Mouse (Mus musculus) bone marrow macrophage, adult 2 months (primary cell): Measurements from ENCODE around the gene Etl4.

ENCODE experiments used
- CTCF ChIP-seq: IDR thresholded peaks from 2 replicates; pipeline ENCODE4 v1.5.1; 2012; ENCODE audit warnings: low read depth, mild to moderate bottlenecking, low read length, moderate library complexity
- POLR2A ChIP-seq: IDR thresholded peaks from 2 replicates; pipeline ENCODE4 v1.6.1; 2012; ENCODE audit warnings: mild to moderate bottlenecking, low read depth, low read length, borderline replicate concordance

DNA sequence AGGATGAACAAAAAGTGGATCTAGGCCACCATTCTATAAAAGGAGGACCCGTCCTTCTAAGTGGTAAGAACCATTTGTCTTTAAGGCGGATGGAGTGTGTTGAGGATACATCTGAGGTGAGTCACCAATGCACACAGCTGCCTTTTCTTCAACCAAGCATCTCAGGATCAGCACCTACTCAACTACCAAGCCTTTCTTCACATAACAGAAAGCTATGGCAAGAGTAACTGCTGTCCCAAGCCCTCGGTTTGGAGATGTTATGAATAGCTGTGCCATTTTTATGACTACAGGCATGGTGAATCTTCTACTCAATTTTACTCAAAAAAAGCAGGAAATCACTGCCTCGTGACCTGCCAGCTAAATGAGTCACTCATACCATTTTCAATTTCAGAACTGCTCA, 258.6 kb downstream of the Etl4 start:
- TF ChIP-seq CTCF = no peak
- no peak for TF ChIP-seq POLR2A
